Mouse (Mus musculus) CD4-positive, CD25-positive, alpha-beta regulatory T cell, adult 4 months (primary cell): ENCODE measurements at regions not wholly inside any gene's neighbourhood (a gene's known extent, or its start where the extent isn't known, plus 50 kb on each side); places are given as distances from the start of the nearest gene placed in this dataset.

Experiments used
- ATAC-seq: one replicate; pipeline ENCODE4 v1.8.0; 2017

- ATAC-seq, result no peak
Observed at GRCm38 (mm10) chr11:18715050-18715850, 303.5 kb downstream of the Meis1 start.

- ATAC-seq, result no peak
Observed at GRCm38 (mm10) chr11:18714400-18714799, 304.4 kb downstream of the Meis1 start.

GRCm38 (mm10) chr11:18712642-18713053, 306.1 kb downstream of the Meis1 start:
- no peak for ATAC-seq

GRCm38 (mm10) chr11:18709628-18710027, 309.2 kb downstream of the Meis1 start:
- no peak for ATAC-seq

- no peak for ATAC-seq
Observed at GRCm38 (mm10) chr11:18681593-18681992, 337.2 kb downstream of the Meis1 start.

GRCm38 (mm10) chr11:18676876-18677275, 341.9 kb downstream of the Meis1 start:
- no peak for ATAC-seq

- ATAC-seq, result no peak
Observed at GRCm38 (mm10) chr11:18670967-18671366, 347.8 kb downstream of the Meis1 start.

GRCm38 (mm10) chr11:18669322-18669721, 349.5 kb downstream of the Meis1 start:
- no peak for ATAC-seq

GRCm38 (mm10) chr11:18656358-18656757, 362.4 kb downstream of the Meis1 start:
- ATAC-seq, result no peak

- no peak for ATAC-seq
Observed at GRCm38 (mm10) chr11:18631975-18632773, 386.6 kb downstream of the Meis1 start.

- ATAC-seq, result no peak
Observed at GRCm38 (mm10) chr11:18631570-18631969, 387.2 kb downstream of the Meis1 start.

GRCm38 (mm10) chr11:18621777-18622176, 397.0 kb downstream of the Meis1 start:
- ATAC-seq, result no peak

GRCm38 (mm10) chr11:18604836-18605235, 413.9 kb downstream of the Meis1 start:
- ATAC-seq, result no peak

GRCm38 (mm10) chr11:18601568-18602182, 417.1 kb downstream of the Meis1 start:
- ATAC-seq, result no peak

- no peak for ATAC-seq
Observed at GRCm38 (mm10) chr11:18598349-18598748, 420.4 kb downstream of the Meis1 start.

- no peak for ATAC-seq
Observed at GRCm38 (mm10) chr11:18596996-18597395, 421.8 kb downstream of the Meis1 start.

- ATAC-seq, result no peak
Observed at GRCm38 (mm10) chr11:18590487-18590886, 428.3 kb downstream of the Meis1 start.

GRCm38 (mm10) chr11:18586468-18586867, 432.3 kb downstream of the Meis1 start:
- ATAC-seq, result no peak

- no peak for ATAC-seq
Observed at GRCm38 (mm10) chr11:18585031-18585430, 433.8 kb downstream of the Meis1 start.

- no peak for ATAC-seq
Observed at GRCm38 (mm10) chr11:18582781-18583161, 436.0 kb downstream of the Meis1 start.

GRCm38 (mm10) chr11:18581997-18582780, 436.6 kb downstream of the Meis1 start:
- ATAC-seq, result no peak

- no peak for ATAC-seq
Observed at GRCm38 (mm10) chr11:18581078-18581800, 437.5 kb downstream of the Meis1 start.
